Mouse (Mus musculus) hindlimb bud, embryonic 11.5 days (tissue): Measurements from ENCODE around the gene Pde4d.

Experiments
- DNase-seq: peaks from one replicate; pipeline ENCODE4 v3.0.0-alpha.2; 2012; ENCODE audit warnings: low read depth, low spot score; ENCODE audit errors: extremely low spot score

Pde4d gene

DNA sequence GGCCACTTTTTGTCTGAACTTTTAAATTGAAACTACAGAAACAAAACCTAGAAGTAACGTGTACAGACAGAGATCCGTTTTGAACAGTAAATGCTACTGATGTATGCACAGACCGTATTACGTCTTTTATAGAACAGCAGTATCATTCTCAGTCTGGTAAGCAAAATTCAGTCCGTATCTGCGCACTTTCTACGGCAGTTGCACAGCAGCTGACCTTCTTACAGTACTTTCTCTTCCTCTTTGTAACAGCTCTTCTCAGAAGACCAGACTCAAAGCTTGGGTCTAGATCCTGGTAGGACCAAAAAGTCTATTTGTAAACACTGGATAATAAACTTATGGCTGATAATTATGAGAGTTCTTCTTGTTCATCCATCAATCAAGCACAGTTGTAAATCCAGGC is 996.4 kb downstream of the Pde4d start:
- DNase-seq: no peak

- no peak for DNase-seq
Observed at GRCm38 (mm10) chr13:109448121-109448520, 998.4 kb downstream of the Pde4d start.

GRCm38 (mm10) chr13:109474344-109474743 is 1024.6 kb downstream of the Pde4d start:
- DNase-seq: no peak

- no peak for DNase-seq
Observed at GRCm38 (mm10) chr13:109481446-109481845, 1031.7 kb downstream of the Pde4d start.

- DNase-seq: no peak
Observed at GRCm38 (mm10) chr13:109486166-109486565, 1036.4 kb downstream of the Pde4d start.

DNA sequence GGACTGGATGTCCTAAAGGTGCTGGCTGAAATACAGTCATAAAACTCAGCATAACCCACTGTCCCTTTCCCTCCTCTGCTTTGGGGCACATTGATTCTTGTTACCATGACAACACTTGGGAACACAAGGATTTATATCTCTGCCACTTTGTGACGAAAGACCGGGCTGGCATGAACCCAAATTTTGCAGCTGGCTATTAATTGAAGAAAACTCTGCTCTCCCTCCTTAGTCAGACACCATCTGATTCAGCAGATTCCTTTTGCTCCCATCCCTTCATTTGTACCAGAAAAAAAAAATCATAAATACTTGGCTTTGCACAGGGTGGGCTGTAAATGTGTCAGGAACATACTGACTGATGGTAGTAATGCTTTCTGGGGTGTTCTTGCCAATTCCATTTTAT is 1037.6 kb downstream of the Pde4d start:
- DNase-seq: no peak

GRCm38 (mm10) chr13:109490853-109491252 is 1041.1 kb downstream of the Pde4d start:
- DNase-seq: no peak

DNA sequence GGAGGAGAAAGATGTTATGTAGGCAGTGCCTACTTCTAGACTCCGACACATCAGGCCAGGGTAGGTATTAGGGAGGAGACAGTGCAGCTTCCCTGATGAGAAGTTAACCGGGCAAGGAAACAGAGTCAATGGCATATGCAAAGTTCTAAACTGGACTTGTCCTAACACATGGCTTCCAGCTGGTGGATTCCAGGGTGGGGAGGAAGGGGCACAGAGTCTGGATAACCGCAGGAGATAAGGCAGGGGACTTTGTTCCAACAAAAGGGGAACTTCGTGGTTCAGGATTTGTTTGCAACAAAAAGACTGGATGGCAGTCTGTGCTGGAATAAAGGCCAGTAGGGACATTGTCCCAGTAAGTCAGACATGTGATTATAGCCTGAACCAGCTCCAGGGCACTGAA is 1042.1 kb downstream of the Pde4d start:
- DNase-seq: no peak

DNA sequence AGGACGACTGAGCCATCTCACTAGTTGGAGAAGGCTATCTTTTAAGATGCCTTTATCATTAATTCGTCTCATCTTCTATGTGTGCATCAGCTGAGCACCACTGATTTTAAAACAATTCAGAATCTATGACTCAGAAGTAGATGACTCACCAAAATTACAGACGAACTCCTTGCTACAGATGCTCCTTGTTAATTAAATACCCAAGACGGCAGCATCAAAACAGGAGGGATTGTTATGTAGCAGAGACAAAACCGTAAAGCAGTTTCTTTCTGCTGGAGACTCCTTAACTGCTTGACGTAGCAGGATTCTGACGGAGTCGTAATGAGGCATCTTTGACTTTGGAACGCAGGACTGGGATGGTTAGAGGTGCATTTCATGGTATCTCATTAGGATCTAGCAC is 1050.6 kb downstream of the Pde4d start:
- no peak for DNase-seq

DNA sequence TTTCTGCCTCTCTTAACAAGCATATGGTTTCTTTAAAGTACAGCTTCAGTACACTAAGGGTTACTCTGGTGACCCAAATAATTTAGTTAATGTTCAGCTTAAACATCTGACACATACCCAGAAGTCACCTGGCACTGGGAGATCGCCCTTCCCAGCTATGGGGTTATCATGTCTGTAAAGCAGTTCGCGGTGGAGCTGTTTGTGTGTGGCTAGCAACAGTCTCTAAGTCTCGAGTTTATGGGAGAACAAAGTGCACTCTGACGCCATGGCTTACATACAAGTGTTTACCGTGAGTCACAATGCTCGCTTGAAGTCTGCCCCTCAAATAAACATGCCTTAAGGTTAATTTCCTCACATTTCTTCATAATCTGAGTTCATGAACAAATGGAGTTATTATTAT is 1053.0 kb downstream of the Pde4d start:
- DNase-seq: no peak

DNA sequence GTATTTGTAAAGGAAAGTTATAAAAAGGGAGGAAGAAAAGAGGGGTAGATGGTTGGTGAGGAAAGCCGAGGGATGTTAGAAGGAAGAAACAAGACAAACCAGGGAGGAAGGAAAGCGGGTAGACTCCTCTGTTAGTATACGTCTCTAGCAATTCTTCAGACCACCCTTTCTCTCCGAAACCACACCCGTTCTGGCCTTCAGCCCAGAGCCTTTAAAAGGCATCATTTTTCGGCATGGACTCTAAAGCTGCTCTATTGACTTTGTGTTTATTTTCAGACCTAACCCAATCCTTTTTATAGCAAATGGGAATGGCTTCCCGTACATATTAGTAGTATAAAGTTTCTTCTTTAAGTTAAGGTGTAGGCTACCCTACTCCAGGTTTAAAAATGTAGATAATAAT is 1057.0 kb downstream of the Pde4d start:
- DNase-seq: no peak

DNA sequence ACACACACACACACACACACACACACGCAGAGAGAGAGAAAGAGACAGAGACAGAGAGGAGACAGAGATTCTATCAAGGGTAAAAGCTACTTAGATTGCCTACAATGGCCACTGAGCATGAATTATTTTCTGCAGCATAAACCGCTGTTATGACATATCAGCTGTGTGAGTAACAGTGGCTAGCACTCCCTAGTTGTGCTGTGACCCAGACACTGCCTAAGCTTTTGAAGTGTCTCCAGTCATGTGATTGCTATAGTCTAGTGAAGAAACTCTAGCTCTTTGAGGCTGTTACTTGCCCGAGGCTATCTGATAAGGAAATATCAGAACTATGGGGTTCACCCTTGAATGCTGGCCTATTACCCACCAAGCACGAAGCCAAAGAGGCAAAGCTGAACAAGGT is 1058.7 kb downstream of the Pde4d start:
- no peak for DNase-seq

DNA sequence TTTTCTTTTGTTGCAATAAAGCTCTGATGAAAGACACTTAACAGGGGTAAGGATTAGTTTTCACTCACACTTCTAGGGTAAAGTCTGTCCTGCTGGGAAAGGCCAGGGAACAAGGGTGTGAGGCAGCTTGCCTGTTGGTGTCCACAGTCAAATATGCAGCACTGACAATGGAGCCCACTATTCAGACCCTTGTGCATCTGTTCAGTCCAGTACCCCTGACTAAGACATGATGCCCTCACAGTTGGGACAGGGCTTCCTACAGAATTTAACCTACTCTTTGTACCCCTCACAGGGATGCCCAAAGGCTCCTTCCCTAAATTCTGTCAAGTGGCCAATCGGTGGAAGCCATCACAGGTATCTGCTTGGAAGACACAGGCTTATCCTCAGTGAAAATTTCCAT is 1068.4 kb downstream of the Pde4d start:
- no peak for DNase-seq

DNA sequence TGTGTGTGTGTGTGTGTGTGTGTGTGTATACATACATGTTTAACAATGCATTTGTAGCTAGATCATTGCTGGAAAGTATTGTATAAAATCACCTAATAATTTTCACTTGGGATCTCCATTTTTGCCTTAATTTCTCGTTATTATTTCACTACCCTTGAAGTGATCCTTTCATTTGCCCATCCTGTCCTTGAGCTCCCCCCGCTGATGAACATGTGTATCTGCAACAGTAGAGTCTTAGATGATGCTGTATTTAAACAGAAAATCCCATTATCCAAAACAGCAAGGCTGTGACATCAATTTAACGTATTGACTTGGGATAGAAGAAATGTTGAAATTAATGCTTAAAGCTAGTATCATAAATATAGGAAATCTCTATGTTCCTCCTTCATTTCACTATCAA is 1069.7 kb downstream of the Pde4d start:
- DNase-seq: no peak

DNA sequence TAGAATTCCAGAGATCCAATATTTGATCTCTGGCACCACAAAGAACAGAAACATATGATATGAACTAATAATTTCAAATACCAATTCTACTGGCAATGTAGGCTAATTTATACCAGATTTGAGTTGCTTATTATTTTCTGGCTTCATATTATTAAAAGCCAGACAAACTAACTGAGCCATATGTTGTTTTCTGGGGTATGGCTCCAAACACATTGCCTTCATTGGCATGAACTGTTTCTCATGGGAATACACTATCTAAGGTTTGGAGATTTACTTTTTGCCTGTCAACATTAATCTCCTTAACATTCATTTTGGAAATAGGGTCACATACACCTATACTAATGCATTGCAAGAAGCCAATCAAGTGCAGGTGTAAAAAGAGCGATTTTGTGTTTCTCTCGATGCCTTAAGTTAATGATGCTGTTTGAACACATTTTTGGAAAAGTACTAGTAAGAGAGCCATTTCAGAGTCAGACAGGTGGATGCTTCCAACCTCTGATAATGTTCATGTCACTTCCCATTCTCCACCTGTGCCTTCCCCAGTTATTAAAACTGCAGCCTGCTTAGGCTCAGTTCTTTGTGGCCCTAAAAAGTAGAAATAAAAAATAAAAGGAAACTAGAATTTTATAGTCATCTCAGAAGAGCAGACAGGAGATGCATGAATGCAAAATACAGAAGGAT is 1070.4 kb downstream of the Pde4d start:
- no peak for DNase-seq

- DNase-seq: no peak
Observed at GRCm38 (mm10) chr13:109533838-109534523, 1084.2 kb downstream of the Pde4d start.

DNA sequence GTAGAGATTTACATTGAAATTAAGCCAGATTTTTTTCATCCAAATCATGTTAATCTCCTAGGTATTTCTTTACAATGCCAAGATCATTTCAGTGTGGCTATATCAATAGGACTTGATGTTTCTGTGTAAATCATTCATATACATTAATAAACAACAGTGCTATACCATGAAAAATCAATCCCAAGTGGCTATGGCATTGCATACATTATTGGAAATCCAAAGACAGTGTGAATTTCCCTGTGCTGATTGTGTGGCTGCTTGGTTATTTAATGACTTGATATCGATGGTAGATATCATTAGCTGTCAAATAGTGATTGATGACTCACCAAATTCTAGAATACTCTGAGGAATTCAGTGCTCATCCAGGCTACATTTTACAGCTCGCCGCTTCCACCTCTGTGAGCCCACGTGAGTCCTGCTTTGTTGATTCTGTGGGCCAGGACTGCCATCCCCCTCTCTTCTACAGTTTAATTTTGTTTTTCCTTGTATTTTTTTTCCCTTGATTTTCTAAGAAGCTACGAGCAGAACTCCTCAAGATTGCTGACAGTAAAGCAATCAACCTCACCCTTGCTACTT is 1085.0 kb downstream of the Pde4d start:
- DNase-seq: no peak

DNA sequence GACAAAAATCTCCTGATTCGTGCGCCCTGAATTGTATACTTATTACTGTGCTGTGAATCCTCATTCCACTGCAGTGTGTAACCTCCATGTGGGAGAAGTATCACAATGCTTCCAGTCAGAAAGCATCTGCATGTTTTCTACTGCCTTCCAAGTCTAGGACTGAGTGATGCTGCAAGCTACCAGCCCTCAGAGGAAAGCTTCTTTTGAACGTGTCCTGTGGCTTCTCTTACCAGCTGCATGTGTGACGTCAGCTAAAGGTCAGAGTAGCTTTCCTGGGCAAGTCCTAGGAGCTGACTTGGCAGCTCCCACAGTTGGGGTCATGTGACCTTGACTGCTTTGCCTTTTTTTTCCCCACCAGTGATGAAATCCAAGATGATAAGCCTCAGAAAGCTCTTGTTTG is 1086.9 kb downstream of the Pde4d start:
- no peak for DNase-seq

DNA sequence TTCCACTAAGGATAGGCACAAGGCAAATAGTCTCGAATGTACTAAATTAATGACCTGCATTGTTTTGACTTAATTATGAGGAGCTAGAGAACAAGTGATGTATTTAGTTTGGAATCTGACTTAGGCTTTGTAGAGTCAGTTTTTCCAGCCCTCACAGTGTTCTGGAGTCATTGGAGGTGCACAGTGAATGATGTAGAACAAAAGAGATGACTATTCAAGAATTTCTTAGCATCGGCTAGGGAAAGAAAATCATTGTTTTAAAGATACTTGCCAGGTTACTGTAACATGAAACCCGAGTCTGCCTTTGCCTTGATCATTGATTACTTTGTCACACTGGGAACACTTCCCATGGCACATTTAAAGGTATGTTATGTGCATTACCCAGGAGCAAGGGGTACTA is 1089.6 kb downstream of the Pde4d start:
- DNase-seq: no peak

- no peak for DNase-seq
Observed at GRCm38 (mm10) chr13:109544646-109545045, 1094.9 kb downstream of the Pde4d start.

GRCm38 (mm10) chr13:109546337-109546736 is 1096.6 kb downstream of the Pde4d start:
- no peak for DNase-seq

DNA sequence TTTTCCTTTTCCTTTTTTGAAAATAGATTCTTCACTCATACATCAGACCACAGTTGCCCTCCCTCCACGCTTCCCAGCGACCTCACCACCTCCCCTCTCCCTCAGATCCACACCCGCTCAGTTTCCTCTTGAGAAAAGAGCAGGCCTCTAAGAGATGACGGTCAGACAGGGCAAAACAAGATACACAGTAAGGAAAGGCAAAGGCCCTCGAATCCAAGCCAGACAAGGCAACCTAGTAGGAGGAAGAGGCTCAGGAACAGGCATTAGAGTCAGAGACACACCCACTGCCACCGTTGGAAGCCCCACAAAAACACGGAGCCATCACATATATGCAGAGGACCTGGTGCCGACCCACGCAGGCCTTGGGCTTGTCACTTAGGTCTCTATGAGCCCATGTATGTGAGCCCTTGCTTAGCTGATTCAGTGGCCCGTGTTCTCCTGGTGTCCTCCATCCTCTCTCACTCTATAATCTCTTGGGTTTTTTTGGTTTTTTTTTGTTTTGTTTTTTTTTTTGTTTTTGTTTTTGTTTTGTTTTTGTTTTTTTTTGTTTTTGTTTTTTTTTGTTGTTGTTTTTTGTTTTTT is 1097.3 kb downstream of the Pde4d start:
- no peak for DNase-seq
